Mouse (Mus musculus) MEL (cell line): Measurements from ENCODE around the gene Gjc2. TPM values are rescaled to one million over a fixed set of nuclear protein-coding genes. Genes with fewer than 3 reads are reported as not detected.
A peak's percentile ranks its signal among the peaks of the same experiment; 100 is the strongest.

Source experiments
- DNase-seq: peaks from one replicate; pipeline ENCODE4 v3.0.0; 2011; ENCODE audit warnings: low read depth, low spot score
- H3K27ac ChIP-seq: 2 replicates; pipeline ENCODE4 v1.5.1; 2012; ENCODE audit warnings: low read depth, mild to moderate bottlenecking, control low read depth, low read length, moderate library complexity; ENCODE audit not compliant: control insufficient read depth
- H3K27me3 ChIP-seq, 2 experiments: fragments of 150-350 bp in 1 of 2; sonication (generic) in 1 of 2; 2 replicates each; pipeline ENCODE4 v1.6.1; 2012; ENCODE audit warnings: low read length in 2 of 2, mild to moderate bottlenecking in 2 of 2, improper control_type of control experiment in 1 of 2, moderate library complexity in 1 of 2; ENCODE audit not compliant: insufficient read depth in 2 of 2, control insufficient read depth in 1 of 2
- H3K36me3 ChIP-seq, 2 experiments: 2 replicates each; pipeline ENCODE4 v1.6.1; 2012 to 2014; ENCODE audit warnings: low read length in 2 of 2, improper control_type of control experiment in 1 of 2, inconsistent platforms in 1 of 2, mild to moderate bottlenecking in 1 of 2; ENCODE audit not compliant: insufficient read depth in 2 of 2, control insufficient read depth in 1 of 2
- H3K4me1 ChIP-seq, 2 experiments: fragments of 150-350 bp in 1 of 2; sonication (generic) in 1 of 2; 2 replicates each; pipeline ENCODE4 v1.6.1; 2012; ENCODE audit warnings: low read length in 2 of 2, improper control_type of control experiment in 1 of 2, mild to moderate bottlenecking in 1 of 2; ENCODE audit not compliant: insufficient read depth in 2 of 2, control insufficient read depth in 1 of 2
- H3K4me3 ChIP-seq, 2 experiments: fragments of 150-350 bp in 1 of 2; sonication (generic) in 1 of 2; 2 replicates each; pipeline ENCODE4 v1.5.1; 2012; ENCODE audit warnings: low read depth in 2 of 2, low read length in 2 of 2, mild to moderate bottlenecking in 2 of 2, moderate library complexity in 2 of 2, control low read depth in 1 of 2, improper control_type of control experiment in 1 of 2; ENCODE audit not compliant: control insufficient read depth in 1 of 2, insufficient read depth in 1 of 2
- H3K79me2 ChIP-seq: 2 replicates; pipeline ENCODE4 v1.6.1; 2012; ENCODE audit warnings: mild to moderate bottlenecking, low read length, moderate library complexity; ENCODE audit not compliant: control insufficient read depth, poor library complexity, insufficient read depth
- H3K9ac ChIP-seq: 2 replicates; pipeline ENCODE4 v1.6.1; 2012; ENCODE audit warnings: low read depth, mild to moderate bottlenecking, control low read depth, low read length, moderate library complexity; ENCODE audit not compliant: control insufficient read depth, poor library complexity, severe bottlenecking
- H3K9me3 ChIP-seq: fragments of 150-350 bp; sonication (generic); replicated peaks from 2 replicates; pipeline ENCODE4 v1.6.1; 2012; ENCODE audit warnings: mild to moderate bottlenecking, low read length, improper control_type of control experiment, moderate library complexity; ENCODE audit not compliant: insufficient read depth
- BHLHE40 ChIP-seq: IDR thresholded peaks from 2 replicates; pipeline ENCODE4 v1.6.1; 2012; ENCODE audit warnings: low read depth, mild to moderate bottlenecking, inconsistent platforms, low read length, improper control_type of control experiment, borderline replicate concordance
- CHD1 ChIP-seq: IDR thresholded peaks from 2 replicates; pipeline ENCODE4 v1.6.1; 2012; ENCODE audit warnings: low read depth, mild to moderate bottlenecking, inconsistent platforms, low read length, improper control_type of control experiment
- CHD2 ChIP-seq: IDR thresholded peaks from 2 replicates; pipeline ENCODE4 v1.6.1; 2011; ENCODE audit warnings: low read length, improper control_type of control experiment
- CTCF ChIP-seq, 3 experiments: IDR thresholded peaks in 2 of 3; conservative IDR thresholded peaks in 1 of 3; 2 replicates each; pipeline ENCODE4 v1.5.1; 2011 to 2012; ENCODE audit warnings: low read length in 3 of 3, low read depth in 2 of 3, mild to moderate bottlenecking in 2 of 3, improper control_type of control experiment in 1 of 3, inconsistent platforms in 1 of 3, mixed read lengths in 1 of 3, moderate library complexity in 1 of 3; ENCODE audit not compliant: control insufficient read depth in 1 of 3, insufficient read depth in 1 of 3, poor library complexity in 1 of 3, severe bottlenecking in 1 of 3
- E2F4 ChIP-seq: IDR thresholded peaks from 2 replicates; pipeline ENCODE4 v1.6.1; 2011; ENCODE audit warnings: low read depth, low read length, improper control_type of control experiment, borderline replicate concordance
- ELF1 ChIP-seq: IDR thresholded peaks from 2 replicates; pipeline ENCODE4 v1.6.1; 2014; ENCODE audit warnings: low read depth, mild to moderate bottlenecking, inconsistent platforms, low read length, improper control_type of control experiment, moderate library complexity
- EP300 ChIP-seq, 2 experiments: IDR thresholded peaks; 2 replicates each; pipeline ENCODE4 v1.6.1; 2011; ENCODE audit warnings: improper control_type of control experiment in 2 of 2, low read length in 2 of 2, low read depth in 1 of 2, mild to moderate bottlenecking in 1 of 2
- ETS1 ChIP-seq: IDR thresholded peaks from 2 replicates; pipeline ENCODE4 v1.6.1; 2012; ENCODE audit warnings: low read depth, mild to moderate bottlenecking, inconsistent platforms, low read length, improper control_type of control experiment, moderate library complexity
- GATA1 ChIP-seq: IDR thresholded peaks from 2 replicates; pipeline ENCODE4 v1.6.1; 2011; ENCODE audit warnings: low read depth, low read length, improper control_type of control experiment
- HCFC1 ChIP-seq: IDR thresholded peaks from 2 replicates; pipeline ENCODE4 v1.6.1; 2012; ENCODE audit warnings: low read depth, mild to moderate bottlenecking, inconsistent platforms, low read length, improper control_type of control experiment, moderate library complexity
- JUND ChIP-seq: IDR thresholded peaks from 2 replicates; pipeline ENCODE4 v1.6.1; 2011; ENCODE audit warnings: low read depth, mild to moderate bottlenecking, improper control_type of control experiment, low read length
- KAT2A ChIP-seq: conservative IDR thresholded peaks from 2 replicates; pipeline ENCODE4 v1.6.1; 2012; ENCODE audit warnings: low read depth, low read length, improper control_type of control experiment, inconsistent platforms
- MAFK ChIP-seq: IDR thresholded peaks from 2 replicates; pipeline ENCODE4 v1.6.1; 2011; ENCODE audit warnings: low read depth, mild to moderate bottlenecking, low read length, improper control_type of control experiment, borderline replicate concordance
- MAX ChIP-seq: IDR thresholded peaks from 2 replicates; pipeline ENCODE4 v1.6.1; 2011; ENCODE audit warnings: low read length, improper control_type of control experiment
- MAZ ChIP-seq: IDR thresholded peaks from 2 replicates; pipeline ENCODE4 v1.6.1; 2012; ENCODE audit warnings: low read depth, mild to moderate bottlenecking, inconsistent platforms, low read length, improper control_type of control experiment
- MEF2A ChIP-seq: IDR thresholded peaks from 2 replicates; pipeline ENCODE4 v1.6.1; 2014; ENCODE audit warnings: low read depth, mild to moderate bottlenecking, inconsistent platforms, low read length, improper control_type of control experiment; ENCODE audit not compliant: poor library complexity, insufficient replicate concordance, severe bottlenecking; ENCODE audit errors: extremely low read depth
- MXI1 ChIP-seq: IDR thresholded peaks from 2 replicates; pipeline ENCODE4 v1.6.1; 2011; ENCODE audit warnings: mild to moderate bottlenecking, low read depth, low read length, improper control_type of control experiment
- MYB ChIP-seq: IDR thresholded peaks from 2 replicates; pipeline ENCODE4 v1.6.1; 2011; ENCODE audit warnings: mild to moderate bottlenecking, low read depth, low read length, improper control_type of control experiment
- MYC ChIP-seq: IDR thresholded peaks from 2 replicates; pipeline ENCODE4 v1.6.1; 2011; ENCODE audit warnings: low read depth, mild to moderate bottlenecking, low read length, improper control_type of control experiment, moderate library complexity
- NELFE ChIP-seq: IDR thresholded peaks from 2 replicates; pipeline ENCODE4 v1.6.1; 2011; ENCODE audit warnings: low read depth, low read length, improper control_type of control experiment
- NRF1 ChIP-seq: IDR thresholded peaks from 2 replicates; pipeline ENCODE4 v1.6.1; 2014; ENCODE audit warnings: low read depth, mild to moderate bottlenecking, inconsistent platforms, low read length, improper control_type of control experiment, moderate library complexity; ENCODE audit not compliant: poor library complexity, insufficient read depth, severe bottlenecking
- POLR2A ChIP-seq, 2 experiments: IDR thresholded peaks; 2 replicates each; pipeline ENCODE4 v1.6.1; 2011 to 2012; ENCODE audit warnings: low read length in 2 of 2, mild to moderate bottlenecking in 2 of 2, control low read depth in 1 of 2, improper control_type of control experiment in 1 of 2, low read depth in 1 of 2, moderate library complexity in 1 of 2; ENCODE audit not compliant: control insufficient read depth in 1 of 2, insufficient read depth in 1 of 2, poor library complexity in 1 of 2
- POLR2AphosphoS2 ChIP-seq: IDR thresholded peaks from 2 replicates; pipeline ENCODE4 v1.6.1; 2011; ENCODE audit warnings: low read length, improper control_type of control experiment
- POLR2AphosphoS5 ChIP-seq: IDR thresholded peaks from 2 replicates; pipeline ENCODE4 v1.6.1; 2012; ENCODE audit warnings: low read depth, borderline replicate concordance, mild to moderate bottlenecking, inconsistent platforms, low read length, moderate library complexity, mixed read lengths
- RAD21 ChIP-seq: IDR thresholded peaks from 2 replicates; pipeline ENCODE4 v1.6.1; 2011; ENCODE audit warnings: mild to moderate bottlenecking, low read depth, low read length, improper control_type of control experiment
- RCOR1 ChIP-seq: IDR thresholded peaks from 2 replicates; pipeline ENCODE4 v1.6.1; 2012; ENCODE audit warnings: low read depth, mild to moderate bottlenecking, inconsistent platforms, low read length, improper control_type of control experiment
- SIN3A ChIP-seq: IDR thresholded peaks from 2 replicates; pipeline ENCODE4 v1.6.1; 2012; ENCODE audit warnings: low read length, improper control_type of control experiment, inconsistent platforms
- SMC3 ChIP-seq: IDR thresholded peaks from 2 replicates; pipeline ENCODE4 v1.6.1; 2011; ENCODE audit warnings: low read depth, low read length, improper control_type of control experiment
- TAL1 ChIP-seq: IDR thresholded peaks from 2 replicates; pipeline ENCODE4 v1.6.1; 2012; ENCODE audit warnings: mild to moderate bottlenecking, inconsistent platforms, low read length, moderate library complexity, mixed read lengths
- TBP ChIP-seq: IDR thresholded peaks from 2 replicates; pipeline ENCODE4 v1.8.0; 2011; ENCODE audit warnings: low read depth, low read length, improper control_type of control experiment
- TCF12 ChIP-seq: IDR thresholded peaks from 2 replicates; pipeline ENCODE4 v1.6.1; 2014; ENCODE audit warnings: low read depth, mild to moderate bottlenecking, inconsistent platforms, low read length, improper control_type of control experiment, moderate library complexity
- UBTF ChIP-seq: IDR thresholded peaks from 2 replicates; pipeline ENCODE4 v1.6.1; 2012; ENCODE audit warnings: low read depth, mild to moderate bottlenecking, inconsistent platforms, low read length, improper control_type of control experiment, moderate library complexity, borderline replicate concordance; ENCODE audit not compliant: insufficient read depth
- USF1 ChIP-seq: IDR thresholded peaks from 2 replicates; pipeline ENCODE4 v1.6.1; 2014; ENCODE audit warnings: low read depth, mild to moderate bottlenecking, inconsistent platforms, low read length, improper control_type of control experiment, moderate library complexity
- USF2 ChIP-seq, 2 experiments: IDR thresholded peaks; 2 replicates each; pipeline ENCODE4 v1.6.1; 2011 to 2012; ENCODE audit warnings: improper control_type of control experiment in 2 of 2, low read length in 2 of 2, borderline replicate concordance in 1 of 2, inconsistent platforms in 1 of 2, low read depth in 1 of 2, mild to moderate bottlenecking in 1 of 2; ENCODE audit not compliant: insufficient read depth in 1 of 2
- ZC3H11A ChIP-seq: IDR thresholded peaks from 2 replicates; pipeline ENCODE4 v1.6.1; 2012; ENCODE audit warnings: low read depth, mild to moderate bottlenecking, inconsistent platforms, low read length, improper control_type of control experiment
- ZKSCAN1 ChIP-seq: IDR thresholded peaks from 2 replicates; pipeline ENCODE4 v1.6.1; 2012; ENCODE audit warnings: low read depth, mild to moderate bottlenecking, inconsistent platforms, low read length, improper control_type of control experiment, moderate library complexity
- ZMIZ1 ChIP-seq: IDR thresholded peaks from 2 replicates; pipeline ENCODE4 v1.6.1; 2012; ENCODE audit warnings: low read depth, mild to moderate bottlenecking, inconsistent platforms, low read length, improper control_type of control experiment, moderate library complexity
- ZNF384 ChIP-seq: IDR thresholded peaks from 2 replicates; pipeline ENCODE4 v1.6.1; 2012; ENCODE audit warnings: low read depth, mild to moderate bottlenecking, inconsistent platforms, low read length, improper control_type of control experiment
- polyA plus RNA-seq, 2 experiments: library from polyadenylated mRNA; stranded (reverse) in 1 of 2; unstranded in 1 of 2; fragments of >175 nt in 1 of 2; fragments of >200 nt in 1 of 2; gene quantifications; 2 replicates each; pipeline versions ENCODE4 v1.2.1 to v1.2.4; 2012; ENCODE audit warnings: low replicate concordance in 2 of 2, low read depth in 1 of 2; ENCODE audit not compliant: insufficient read length in 2 of 2, insufficient read depth in 1 of 2, missing spikeins in 1 of 2
- total RNA-seq: library from RNA; depleted of rRNA; stranded (reverse); fragments of 300-350 nt; gene quantifications from 2 replicates; pipeline ENCODE4 v1.2.3, GENCODE M21; 2012

Gene Gjc2
- total and polyA plus RNA-seq, 3 experiments: 0.07 to 0.08 TPM; not detected in 1

DNA sequence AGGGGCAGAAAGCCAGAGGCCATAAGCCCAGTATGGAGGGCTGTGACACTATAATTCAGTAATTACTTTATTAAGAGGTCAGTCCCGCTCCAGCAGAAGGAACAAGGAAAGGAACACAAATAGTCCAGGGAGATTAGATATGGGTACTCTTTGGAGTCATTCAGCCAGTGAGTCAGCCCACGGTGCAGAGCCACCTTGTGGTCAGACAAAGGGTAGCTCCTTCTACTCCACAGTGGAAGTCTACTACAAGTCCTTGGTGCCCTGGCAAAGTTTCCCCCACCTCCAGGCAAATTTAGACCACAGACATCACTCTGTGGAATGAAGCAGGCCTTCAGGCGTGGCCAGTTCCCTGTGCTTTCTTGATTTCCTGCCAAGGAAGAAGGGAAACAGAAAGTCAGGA is 808 bp upstream of the Gjc2 start:
- no peak overlapping the region for H3K27ac ChIP-seq
- H3K9ac ChIP-seq: no peak overlapping the region
- H3K4me3 ChIP-seq: no peak overlapping the region
- peak; percentile 79 for DNase-seq
- peaks cover 3 to 5% of the 10 kb centered on the region in 2 experiments; a peak in 3 of 4 replicates for H3K36me3 ChIP-seq
- no peaks in the 10 kb centered on the region for H3K27me3 ChIP-seq
- H3K79me2 ChIP-seq: no peaks in the 10 kb centered on the region
- H3K4me1 ChIP-seq: peaks cover 3 to 8% of the 10 kb centered on the region in 2 experiments; a peak in 3 of 4 replicates
- H3K9me3 ChIP-seq: no peaks in the 10 kb centered on the region
- TF ChIP-seq TAL1: no peak
- peak; percentile 52 for TF ChIP-seq GATA1
- TF ChIP-seq MYC: no peak
- no peak for TF ChIP-seq KAT2A
- TF ChIP-seq BHLHE40: no peak
- TF ChIP-seq NELFE: no peak
- TF ChIP-seq RAD21: peak; percentile 74
- TF ChIP-seq SIN3A: peak; percentile 57; the same call in 1 of the 2 replicates
- TF ChIP-seq CHD2: no peak
- peak; percentile 97 for TF ChIP-seq SMC3
- TF ChIP-seq MAZ: peak; percentile 23; the same call in 1 of the 2 replicates
- no peak for TF ChIP-seq TBP
- no peak for TF ChIP-seq ZKSCAN1
- TF ChIP-seq ZMIZ1: no peak
- TF ChIP-seq NRF1: no peak
- no peak for TF ChIP-seq MAFK
- peak; percentile 85 to 91 (median 85) for TF ChIP-seq CTCF (IDR thresholded peaks at IDR 0.05 in 2 of 3, conservative IDR thresholded peaks at IDR 0.05 in 1 of 3; ENCODE audit: control insufficient read depth in 1 of 3, insufficient read depth in 1 of 3, low read depth in 2 of 3, low read length in 3 of 3, poor library complexity in 1 of 3, severe bottlenecking in 1 of 3)
- TF ChIP-seq USF2 (IDR thresholded peaks at IDR 0.05; ENCODE audit: borderline replicate concordance in 1 of 2, insufficient read depth in 1 of 2, low read depth in 1 of 2, low read length in 2 of 2): no peak
- no peak for TF ChIP-seq MAX
- TF ChIP-seq ZC3H11A: peak; percentile 77
- TF ChIP-seq E2F4: no peak
- TF ChIP-seq JUND: no peak
- no peak for TF ChIP-seq ZNF384
- TF ChIP-seq MYB: no peak
- TF ChIP-seq POLR2A (IDR thresholded peaks at IDR 0.05; ENCODE audit: control insufficient read depth in 1 of 2, insufficient read depth in 1 of 2, low read depth in 1 of 2, low read length in 2 of 2, poor library complexity in 1 of 2): no peak
- TF ChIP-seq POLR2AphosphoS2: no peak
- no peak; the same call in 1 of the 2 replicates for TF ChIP-seq TCF12
- no peak for TF ChIP-seq MEF2A
- TF ChIP-seq MXI1: no peak
- no peak for TF ChIP-seq ELF1
- TF ChIP-seq ETS1: no peak
- no peak for TF ChIP-seq HCFC1
- no peak for TF ChIP-seq CHD1
- TF ChIP-seq RCOR1: no peak
- TF ChIP-seq EP300 (IDR thresholded peaks at IDR 0.05; ENCODE audit: low read depth in 1 of 2, low read length in 2 of 2): no peak
- TF ChIP-seq POLR2AphosphoS5: no peak
- TF ChIP-seq USF1: no peak
- no peak for TF ChIP-seq UBTF
